Comparison of ENCODE assay signal across 9 mouse cellular contexts in genomic region chr2:85198011-85198965, GRCm38 (mm10). TPM values are rescaled to one million over a fixed set of nuclear protein-coding genes. Genes with fewer than 3 reads are reported as not detected.
DNase-seq lines count a peak whose midpoint lies in the region; ATAC-seq lines count a peak whose summit lies in the region.
"Had no signal": no experiment of that assay in that cellular context is flagged by ENCODE, and none has a peak within 500 bp of the region (broad histone marks: within the 10 kb centered on the region; RNA-seq: fewer than 3 reads in every experiment).

No protein-coding gene starts in this region.

- WGBS in embryonic facial prominence, embryonic 14.5 days, result 2% methylated on average over 24 of the region's 24 CpGs
- 2% methylated on average over 24 of the region's 24 CpGs for WGBS in hindbrain, embryonic 12.5 days

- peak overlapping the region; percentile 24 for H3K4me3 ChIP-seq in embryonic facial prominence, embryonic 14.5 days (ENCODE audit: low read depth, low read length)
- H3K4me3 ChIP-seq in hindbrain, embryonic 12.5 days, result peak overlapping the region; percentile 40

- H3K4me2 ChIP-seq in embryonic facial prominence, embryonic 14.5 days (ENCODE audit: low read depth, low read length), result peak overlapping the region; percentile 48
- peak overlapping the region; percentile 68 for H3K4me2 ChIP-seq in hindbrain, embryonic 12.5 days (replicated peaks)

- no peaks in the 10 kb centered on the region for H3K4me1 ChIP-seq in embryonic facial prominence, embryonic 14.5 days (ENCODE audit: control insufficient read depth, insufficient read depth, low read length)
- 0 out of 2 replicates have a peak, but pooled peaks cover 5% of the 10 kb centered on the region for H3K4me1 ChIP-seq in hindbrain, embryonic 12.5 days

- peak; percentile 72 for ATAC-seq in embryonic facial prominence, embryonic 14.5 days (ENCODE audit: low read depth)
- ATAC-seq in hindbrain, embryonic 12.5 days (ENCODE audit: low FRiP score), result peak; percentile 78
- no peak for ATAC-seq in megakaryocyte-erythroid progenitor cell, adult 5-6 weeks (replicated peaks; ENCODE audit: low FRiP score, low TSS enrichment, poor library complexity, severe bottlenecking)

- H3K27ac ChIP-seq in embryonic facial prominence, embryonic 14.5 days (replicated peaks; ENCODE audit: low read depth, low read length), result no peak overlapping the region
- peak overlapping the region; percentile 49 for H3K27ac ChIP-seq in hindbrain, embryonic 12.5 days

- peak; percentile 92 for DNase-seq in heart, adult 11 months
- no peak for DNase-seq in heart, postnatal 4 days
- peak; percentile 17 for DNase-seq in embryonic facial prominence, embryonic 14.5 days (ENCODE audit: low spot score)
- DNase-seq in left cerebral cortex, postnatal 25 days (ENCODE audit: low spot score in 2 of 2), result peak; percentile 54 to 78
- peak; percentile 67 for DNase-seq in right cerebral cortex, adult 18-20 months
- no peak for DNase-seq in gastrocnemius, postnatal 10 days

- H3K36me3 ChIP-seq in embryonic facial prominence, embryonic 14.5 days (ENCODE audit: control insufficient read depth, insufficient read depth, low read length), result no peaks in the 10 kb centered on the region
- no peaks in the 10 kb centered on the region for H3K36me3 ChIP-seq in hindbrain, embryonic 12.5 days

- intact Hi-C loops in left cerebral cortex, postnatal 25 days (cut with DNase I), result loop anchor here (5.0 kb wide), 2 partner anchors 49 to 51 kb away; no protein-coding TSS in a partner anchor

- H3K9ac ChIP-seq in embryonic facial prominence, embryonic 14.5 days (ENCODE audit: low read depth, low read length), result peak overlapping the region; percentile 32
- H3K9ac ChIP-seq in hindbrain, embryonic 12.5 days, result peak overlapping the region; percentile 60

- H3K9me3 ChIP-seq in embryonic facial prominence, embryonic 14.5 days (ENCODE audit: control insufficient read depth, low read length), result no peaks in the 10 kb centered on the region
- no peaks in the 10 kb centered on the region for H3K9me3 ChIP-seq in hindbrain, embryonic 12.5 days (replicated peaks)

- no peaks in the 10 kb centered on the region for H3K27me3 ChIP-seq in embryonic facial prominence, embryonic 14.5 days (replicated peaks; ENCODE audit: control insufficient read depth, insufficient read depth, low read length)
- H3K27me3 ChIP-seq in hindbrain, embryonic 12.5 days, result peaks cover 3% of the 10 kb centered on the region; the same call in 1 of the 2 replicates

RNA-seq across cellular contexts. Expression of gene Lrrc55, which starts 1.3 kb away (rescaled TPM):
- 1 to 10 TPM; 2.1 to 2.7 TPM for total RNA-seq in heart, postnatal 4 days (2021)
- 2.1 and 2.3 TPM in 2 replicates for polyA plus RNA-seq in embryonic facial prominence, embryonic 14.5 days (2014; fragmentation: Nextera tagmentation; extraction: Ambion mirVana)
- 3.1 TPM in 2 replicates for polyA plus RNA-seq in hindbrain, embryonic 12.5 days (2016; fragmentation: Nextera tagmentation; extraction: Ambion mirVana)
- 10 to 100 TPM; 29.3 to 34.9 TPM for total RNA-seq in left cerebral cortex, postnatal 25 days (2021)
- total RNA-seq in megakaryocyte-erythroid progenitor cell, adult 5-6 weeks (2014; fragmentation: Nextera tagmentation), result not detected in 2 replicates
- not detected in 2 replicates for total RNA-seq in megakaryocyte-erythroid progenitor cell, adult 5-6 weeks (2017)
- total RNA-seq in gastrocnemius, postnatal 10 days (2021), result 1 to 10 TPM; 5.9 to 6.8 TPM
- total RNA-seq: neutrophil, adult 5-6 weeks had no signal

Comparison
In these comparisons a context has a peak if more than half of its experiments do, and no peak if none do; other contexts are left out.
1. DNase-seq: peak in heart, adult 11 months (single experiment), embryonic facial prominence, embryonic 14.5 days (single experiment), left cerebral cortex, postnatal 25 days (2 of 2) and right cerebral cortex, adult 18-20 months (single experiment); none in heart, postnatal 4 days (single experiment) and gastrocnemius, postnatal 10 days (single experiment).